Mouse (Mus musculus) olfactory bulb, adult 2 months (tissue): ENCODE measurements at regions not wholly inside any gene's neighbourhood (a gene's known extent, or its start where the extent isn't known, plus 50 kb on each side); places are given as distances from the start of the nearest gene placed in this dataset.

Source experiments
- CTCF ChIP-seq: fragments of 200-500 bp; IDR thresholded peaks from 2 replicates; pipeline ENCODE4 v1.5.1; 2012; ENCODE audit warnings: low read depth, mild to moderate bottlenecking, low read length, moderate library complexity; ENCODE audit not compliant: insufficient read depth
- POLR2A ChIP-seq: fragments of 200-500 bp; IDR thresholded peaks from 2 replicates; pipeline ENCODE4 v1.6.1; 2012; ENCODE audit warnings: mild to moderate bottlenecking, low read depth, low read length, moderate library complexity; ENCODE audit not compliant: insufficient read depth

DNA sequence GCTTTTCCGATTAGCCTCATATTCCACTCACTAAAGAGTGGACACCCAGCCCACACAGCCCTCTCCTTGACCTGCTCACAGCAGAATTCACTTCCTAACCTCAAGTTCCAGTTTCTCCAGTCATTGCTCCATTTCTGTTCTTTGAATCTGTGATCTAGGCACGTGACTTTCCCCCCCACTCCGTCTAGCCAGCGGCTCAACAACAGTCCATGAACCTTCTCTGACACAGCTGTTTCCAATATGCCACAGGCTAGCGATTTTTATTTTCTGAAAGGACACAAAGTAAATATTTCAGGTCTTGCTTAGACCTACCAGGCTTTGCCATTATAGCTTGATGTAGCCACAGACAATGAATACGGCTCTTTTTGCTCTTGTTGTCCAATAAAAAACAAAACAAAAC is 66.8 kb upstream of the Synm start:
- no peak for TF ChIP-seq POLR2A
- no peak for TF ChIP-seq CTCF
